Mouse (Mus musculus) kidney, adult 2 months (tissue): ENCODE results near the gene Cdk1.

Source experiments
- CTCF ChIP-seq: fragments of 200-500 bp; conservative IDR thresholded peaks from 2 replicates; pipeline ENCODE4 v1.5.1; 2011; ENCODE audit warnings: low read depth, mild to moderate bottlenecking, control low read depth, low read length, moderate library complexity, mixed read lengths; ENCODE audit not compliant: insufficient read depth, insufficient read length
- POLR2A ChIP-seq: fragments of 200-500 bp; IDR thresholded peaks from one replicate; pipeline ENCODE4 v1.6.1; 2011; ENCODE audit warnings: low read depth, low read length, control low read depth

GRCm38 (mm10) chr10:69359666-69360065 is 6.9 kb upstream of the Cdk1 start:
- TF ChIP-seq CTCF (no peak), POLR2A (no peak)
